Comparison of ENCODE assay signal across 9 mouse cellular contexts in genomic region chrX:48094658-48095057, GRCm38 (mm10). TPM values are rescaled to one million over a fixed set of nuclear protein-coding genes. Genes with fewer than 3 reads are reported as not detected.
DNase-seq lines count a peak whose midpoint lies in the region; ATAC-seq and TF ChIP-seq lines count a peak whose summit lies in the region.
"Had no signal": no experiment of that assay in that cellular context is flagged by ENCODE, and none has a peak within 500 bp of the region (broad histone marks: within the 10 kb centered on the region; RNA-seq: fewer than 3 reads in every experiment).

No protein-coding gene starts in this region.

- no peak overlapping the region for H3K4me2 ChIP-seq in heart, embryonic 12.5 days
- H3K4me2 ChIP-seq: limb, embryonic 12.5 days had no signal

- peak; percentile 17 to 26 for DNase-seq in heart, postnatal 14 days
- peak; percentile 46 to 72 for DNase-seq in CD8-positive naive resting alpha-beta T cell, adult 2 months (ENCODE audit: low read depth in 2 of 2, low spot score in 2 of 2)
- DNase-seq in brain, embryonic 14.5 days (ENCODE audit: low read depth), result peak; percentile 7
- peak; percentile 35 for DNase-seq in retina, embryonic 14.5 days (ENCODE audit: low spot score)
- no peak for DNase-seq in gastrocnemius, postnatal 14 days
- no peak for DNase-seq in heart, postnatal 25 days (ENCODE audit: low spot score)
- no peak for DNase-seq in frontal cortex, postnatal 25 days (ENCODE audit: low spot score in 2 of 2)

- H3K27ac ChIP-seq in heart, embryonic 12.5 days (ENCODE audit: poor library complexity, severe bottlenecking), result no peak overlapping the region
- H3K27ac ChIP-seq: limb, embryonic 12.5 days had no signal

- ATAC-seq in heart, embryonic 12.5 days (ENCODE audit: insufficient number of reproducible peaks, low FRiP score), result no peak

- no peak overlapping the region for H3K4me3 ChIP-seq in heart, embryonic 12.5 days
- H3K4me3 ChIP-seq: limb, embryonic 12.5 days had no signal

- no peaks in the 10 kb centered on the region for H3K9me3 ChIP-seq in heart, embryonic 12.5 days (replicated peaks)
- H3K9me3 ChIP-seq: limb, embryonic 12.5 days had no signal

- intact Hi-C loops in heart, postnatal 14 days (cut with DNase I), result loop anchor here (2.0 to 5.0 kb wide), 2 partner anchors 42 to 68 kb away; no protein-coding TSS in a partner anchor
- intact Hi-C loops in gastrocnemius, postnatal 14 days (cut with DNase I; ENCODE audit: low total_unique reads), result loop anchor here (5.0 kb wide), 1 partner anchor 67 kb away; no protein-coding TSS in a partner anchor
- intact Hi-C loops in heart, postnatal 25 days (cut with DNase I), result loop anchor here (5.0 kb wide), 1 partner anchor 42 kb away; no protein-coding TSS in a partner anchor

- no peak overlapping the region for H3K9ac ChIP-seq in heart, embryonic 12.5 days
- H3K9ac ChIP-seq: limb, embryonic 12.5 days had no signal

- H3K4me1 ChIP-seq in heart, embryonic 12.5 days (replicated peaks), result 0 out of 2 replicates have a peak, but pooled peaks cover 4% of the 10 kb centered on the region
- H3K4me1 ChIP-seq: limb, embryonic 12.5 days had no signal

- TF ChIP-seq CTCF in brain, embryonic 14.5 days (IDR thresholded peaks at IDR 0.05; ENCODE audit: borderline replicate concordance, extremely low read depth, insufficient read depth, insufficient read length), result peak; percentile 44; the same call in 1 of the 2 replicates

- TF ChIP-seq POLR2A in brain, embryonic 14.5 days (IDR thresholded peaks at IDR 0.05; ENCODE audit: borderline replicate concordance, extremely low read depth, insufficient read depth, insufficient read length, poor library complexity, severe bottlenecking), result no peak

- 65% methylated on average over 4 of the region's 4 CpGs for WGBS in heart, embryonic 12.5 days

- H3K36me3 ChIP-seq in heart, embryonic 12.5 days, result no peaks in the 10 kb centered on the region
- H3K36me3 ChIP-seq: limb, embryonic 12.5 days had no signal

- H3K27me3 ChIP-seq in heart, embryonic 12.5 days (replicated peaks), result peaks cover 16% of the 10 kb centered on the region; the same call in 1 of the 2 replicates

RNA-seq across cellular contexts. Expression of gene Xpnpep2, which starts 13.9 kb away (rescaled TPM):
- total RNA-seq in heart, postnatal 14 days (2021), result 1 to 10 TPM; 1.5 to 2.6 TPM
- polyA plus RNA-seq in heart, embryonic 12.5 days (2016; fragmentation: Nextera tagmentation; extraction: Ambion mirVana), result 0.15 and 0.41 TPM in 2 replicates
- polyA plus RNA-seq in brain, embryonic 14.5 days (2012; rRNA removed), result 0.53 and 0.90 TPM in 2 replicates
- total RNA-seq in gastrocnemius, postnatal 14 days (2021), result 1 to 10 TPM in 1 of 2 experiments, under 1 TPM in 1; 0.49 to 1.7 TPM
- 1 to 10 TPM; 2.7 to 3.6 TPM for total RNA-seq in heart, postnatal 25 days (2021)

RNA-seq across cellular contexts. Expression of gene Sash3, which starts 51.6 kb away (rescaled TPM):
- total RNA-seq in heart, postnatal 14 days (2021), result 1 to 10 TPM; 1.3 to 5.8 TPM
- 0.84 and 0.96 TPM in 2 replicates for polyA plus RNA-seq in heart, embryonic 12.5 days (2016; fragmentation: Nextera tagmentation; extraction: Ambion mirVana)
- polyA plus RNA-seq in brain, embryonic 14.5 days (2012; rRNA removed), result 0.83 and 1.0 TPM in 2 replicates
- under 1 TPM; 0.51 to 0.55 TPM for total RNA-seq in gastrocnemius, postnatal 14 days (2021)
- 1 to 10 TPM in 1 of 2 experiments, under 1 TPM in 1; 0.84 to 1.2 TPM for total RNA-seq in heart, postnatal 25 days (2021)

Comparison
In these comparisons a context has a peak if more than half of its experiments do, and no peak if none do; other contexts are left out.
1. DNase-seq: peak in heart, postnatal 14 days (2 of 2), CD8-positive naive resting alpha-beta T cell, adult 2 months (2 of 2), brain, embryonic 14.5 days (single experiment) and retina, embryonic 14.5 days (single experiment); none in gastrocnemius, postnatal 14 days (single experiment), heart, postnatal 25 days (single experiment) and frontal cortex, postnatal 25 days (0 of 2).